Mouse (Mus musculus) hindbrain, embryonic 14.5 days (tissue): ENCODE results near the gene Tmsb15b2. TPM values are rescaled to one million over a fixed set of nuclear protein-coding genes. Genes with fewer than 3 reads are reported as not detected.
A peak's percentile ranks its signal among the peaks of the same experiment; 100 is the strongest.
"Not testable (repeated sequence)": the region's sequence is repeated elsewhere in the genome, so short reads cannot be mapped to it uniquely, and the experiment has no call there.

Source experiments
- ATAC-seq: fragments of 200-750 bp; cut with Nextera tagmentation; 2 replicates; pipeline ENCODE4 v1.8.0; 2017; ENCODE audit warnings: moderate number of reproducible peaks, mild to moderate bottlenecking, moderate TSS enrichment, moderate library complexity; ENCODE audit not compliant: low FRiP score
- DNase-seq: peaks from one replicate; pipeline ENCODE4 v3.0.0-alpha.2; 2015; ENCODE audit warnings: low spot score
- H3K27ac ChIP-seq: fragments of 300-500 bp; sonication (generic); 2 replicates; pipeline ENCODE4 v1.5.1; 2014; ENCODE audit warnings: mild to moderate bottlenecking, moderate library complexity
- H3K27me3 ChIP-seq: fragments of 300-500 bp; sonication (generic); 2 replicates; pipeline ENCODE4 v1.6.1; 2014; ENCODE audit warnings: mild to moderate bottlenecking, low read length, mixed read lengths; ENCODE audit not compliant: control insufficient read depth, insufficient read depth
- H3K36me3 ChIP-seq: fragments of 300-500 bp; sonication (generic); replicated peaks from 2 replicates; pipeline ENCODE4 v1.6.1; 2014; ENCODE audit not compliant: control insufficient read depth, insufficient read depth
- H3K4me1 ChIP-seq: fragments of 300-500 bp; sonication (generic); replicated peaks from 2 replicates; pipeline ENCODE4 v1.6.1; 2014; ENCODE audit warnings: antibody characterized with exemption, low read length, mixed read lengths; ENCODE audit not compliant: control insufficient read depth, insufficient read depth
- H3K4me2 ChIP-seq: fragments of 300-500 bp; sonication (generic); replicated peaks from 2 replicates; pipeline ENCODE4 v1.6.1; 2014; ENCODE audit warnings: mild to moderate bottlenecking, moderate library complexity
- H3K4me3 ChIP-seq: fragments of 300-500 bp; sonication (generic); replicated peaks from 2 replicates; pipeline ENCODE4 v1.5.1; 2014; ENCODE audit warnings: mild to moderate bottlenecking, low read length
- H3K9ac ChIP-seq: fragments of 300-500 bp; sonication (generic); 2 replicates; pipeline ENCODE4 v1.6.1; 2014
- H3K9me3 ChIP-seq: fragments of 300-500 bp; sonication (generic); 2 replicates; pipeline ENCODE4 v1.6.1; 2016; ENCODE audit warnings: low read length; ENCODE audit not compliant: control insufficient read depth
- WGBS: fragments of 180-500 bp; shearing (Covaris S2); extraction: QIAGEN DNeasy Blood & Tissue Kit; methylation state at CpG from one replicate; pipeline ENCODE4 v1.1.7; 2014; 5-methylcytosine and 5-hydroxymethylcytosine counted together
- polyA plus RNA-seq: library from polyadenylated mRNA; unstranded; fragments of >200 nt; fragmentation: Nextera tagmentation; extraction: Ambion mirVana; gene quantifications from 2 replicates; pipeline ENCODE4 v1.2.1, GENCODE M21; 2014

The Tmsb15b2 gene
- polyA plus RNA-seq = 75.3 and 102 TPM in 2 replicates

DNA sequence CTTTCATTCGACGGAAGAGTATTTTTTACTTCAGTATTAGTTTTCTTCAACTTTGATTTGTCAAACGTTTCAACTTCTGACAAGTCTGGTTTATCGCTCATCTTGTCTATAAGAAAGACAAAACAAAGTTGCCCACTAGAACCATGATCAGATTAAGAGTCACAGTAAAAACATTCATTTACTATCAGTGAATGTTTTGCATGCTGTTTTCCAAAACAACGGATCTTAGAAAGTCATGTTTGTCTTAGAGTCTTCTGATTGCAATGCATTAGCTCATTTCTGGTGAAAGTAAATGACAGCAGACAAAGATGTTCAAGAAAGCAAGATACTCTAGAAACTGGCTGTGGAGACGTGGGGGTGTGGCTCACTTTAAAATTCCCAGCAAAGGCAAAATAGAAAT lies at the start of gene Tmsb15b2:
TSS of gene Tmsb15b2 (minus strand) at position 101 of the 400 bp plus-strand sequence.
- WGBS = 87% methylated on average over 6 of the region's 6 CpGs

DNA sequence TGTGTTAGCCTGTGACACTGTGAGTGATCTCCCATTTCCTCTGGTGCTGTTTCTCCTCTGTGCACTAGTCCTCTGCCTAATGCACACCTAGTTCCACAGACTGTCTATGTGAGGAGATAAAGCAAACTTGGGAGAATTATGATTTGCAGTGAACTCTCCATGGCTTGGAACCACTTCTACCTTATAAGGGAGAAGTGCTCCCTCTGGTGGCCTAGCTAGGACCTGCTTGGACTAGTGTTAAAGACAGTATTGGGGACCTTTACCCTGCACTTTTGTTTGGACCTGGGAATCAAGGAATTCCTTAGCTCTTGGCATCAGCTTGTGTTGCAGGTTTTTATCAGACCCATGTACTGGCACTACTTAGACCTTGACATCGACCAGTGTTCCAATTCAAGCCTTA lies 44.0 kb upstream of the Tmsb15b2 start:
- no peak for ATAC-seq

More for the DNA sequence above, at the start of gene Tmsb15b2:
- not testable (repeated sequence) for H3K4me1 ChIP-seq, DNase-seq, H3K9me3 ChIP-seq, H3K27me3 ChIP-seq, H3K36me3 ChIP-seq, ATAC-seq, H3K27ac ChIP-seq
- peak within 1 kb of the TSS; percentile 56 for H3K4me2 ChIP-seq
- peak within 1 kb of the TSS; percentile 53 for H3K9ac ChIP-seq
- peak within 1 kb of the TSS; percentile 41 for H3K4me3 ChIP-seq

DNA sequence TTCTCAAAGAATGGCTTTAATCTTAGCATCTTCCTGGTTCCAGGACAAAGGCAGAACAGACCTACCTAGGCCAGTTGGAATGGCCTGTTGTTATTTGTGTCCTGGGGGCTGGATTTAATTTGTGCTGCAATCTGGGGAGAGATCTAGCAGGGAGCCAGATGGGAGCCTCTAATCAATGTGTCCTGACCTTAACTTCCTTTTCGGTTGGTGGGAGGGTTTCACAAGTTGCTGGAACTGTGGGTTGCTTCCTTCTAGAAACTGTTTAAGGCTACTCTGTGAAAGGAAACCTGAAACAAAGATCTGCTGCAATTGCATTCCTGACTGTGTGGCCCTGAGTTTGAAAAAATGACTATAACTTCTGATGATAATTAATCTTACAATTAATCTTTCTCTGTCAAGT lies 42.4 kb upstream of the Tmsb15b2 start:
- H3K9me3 ChIP-seq = no peaks in the 10 kb centered on the region
- no peaks in the 10 kb centered on the region for H3K36me3 ChIP-seq
- ATAC-seq (no peak), DNase-seq (no peak)
- H3K4me1 ChIP-seq = no peaks in the 10 kb centered on the region
- no peak overlapping the region for H3K27ac ChIP-seq
- no peak overlapping the region for H3K4me3 ChIP-seq
- no peak overlapping the region for H3K4me2 ChIP-seq
- 81% methylated on average over 1 of the region's 1 CpGs for WGBS
- H3K9ac ChIP-seq = no peak overlapping the region
- H3K27me3 ChIP-seq = no peaks in the 10 kb centered on the region

More for the DNA sequence above, 44.0 kb upstream of the Tmsb15b2 start:
- DNase-seq = peak; percentile 78
- Histone ChIP-seq H3K4me3 (no peak overlapping the region), H3K4me1 (no peaks in the 10 kb centered on the region), H3K27ac (no peak overlapping the region), H3K27me3 (no peaks in the 10 kb centered on the region), H3K4me2 (no peak overlapping the region), H3K36me3 (peaks cover 6% of the 10 kb centered on the region; the same call in 1 of the 2 replicates), H3K9me3 (no peaks in the 10 kb centered on the region), H3K9ac (no peak overlapping the region)
- WGBS = 33% methylated on average over 1 of the region's 1 CpGs

DNA sequence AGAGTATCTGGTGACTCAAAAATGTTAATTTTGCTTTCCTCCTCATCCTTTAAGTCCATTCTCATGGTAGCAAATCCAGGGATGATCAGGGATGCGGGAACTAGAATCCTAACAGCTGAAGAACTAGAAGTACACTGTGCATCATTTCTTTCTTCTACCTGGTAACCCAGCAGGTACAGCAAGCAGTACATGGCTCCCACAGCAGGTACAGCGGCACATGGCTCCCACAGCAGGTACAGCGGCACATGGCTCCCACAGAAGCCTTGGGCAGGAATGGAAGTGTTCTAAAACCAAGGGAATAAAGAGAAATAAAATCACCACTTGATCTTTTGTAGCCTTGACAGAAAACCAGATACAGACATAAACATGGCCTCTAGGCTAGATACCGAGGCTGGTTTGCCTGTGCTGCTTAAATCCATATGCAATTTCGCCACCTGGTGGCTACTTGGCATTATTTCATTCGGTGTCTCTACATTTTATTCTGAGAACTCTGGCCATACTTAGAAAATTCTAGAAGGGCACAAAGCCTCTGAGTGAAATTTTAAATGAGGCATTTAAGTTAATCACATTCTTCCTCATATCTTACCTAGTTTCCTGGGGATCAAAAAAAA lies 39.9 kb upstream of the Tmsb15b2 start:
- H3K27ac ChIP-seq = no peak overlapping the region
- no peak overlapping the region for H3K4me3 ChIP-seq
- H3K9me3 ChIP-seq = no peaks in the 10 kb centered on the region
- H3K27me3 ChIP-seq = no peaks in the 10 kb centered on the region
- H3K9ac ChIP-seq = no peak overlapping the region
- 53% methylated on average over 6 of the region's 6 CpGs for WGBS
- DNase-seq = peak; percentile 83
- ATAC-seq = peak; percentile 75
- peaks cover 4% of the 10 kb centered on the region; the same call in 1 of the 2 replicates for H3K36me3 ChIP-seq
- no peak overlapping the region for H3K4me2 ChIP-seq
- H3K4me1 ChIP-seq = no peaks in the 10 kb centered on the region

DNA sequence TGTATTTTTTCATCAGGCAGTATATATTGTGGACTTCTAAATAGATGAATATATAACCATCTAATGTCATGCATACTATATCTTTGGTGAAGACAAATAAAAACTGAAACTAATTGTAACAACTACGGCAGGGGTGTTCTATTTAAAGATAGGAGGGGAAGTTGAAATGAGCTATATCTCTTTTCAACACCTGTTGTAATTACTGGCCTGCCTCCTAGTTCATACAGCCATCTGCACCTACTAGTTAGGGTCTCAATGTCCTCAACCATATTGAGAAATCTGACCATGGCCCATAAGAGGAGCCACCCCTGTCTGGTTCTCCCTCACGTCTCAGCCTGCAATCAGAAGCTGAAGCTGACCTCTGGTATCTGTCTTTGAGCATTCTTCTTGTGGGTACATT lies 21.0 kb upstream of the Tmsb15b2 start:
- no peak overlapping the region for H3K4me3 ChIP-seq
- no peak overlapping the region for H3K4me2 ChIP-seq
- H3K27ac ChIP-seq = no peak overlapping the region
- no peaks in the 10 kb centered on the region; the same call in 1 of the 2 replicates for H3K36me3 ChIP-seq
- peaks cover 14% of the 10 kb centered on the region for H3K4me1 ChIP-seq
- no peaks in the 10 kb centered on the region; the same call in 1 of the 2 replicates for H3K27me3 ChIP-seq
- DNase-seq (no peak), ATAC-seq (no peak)
- 87% methylated on average over 2 of the region's 2 CpGs for whole genome bisulfite sequencing
- H3K9me3 ChIP-seq = no peaks in the 10 kb centered on the region
- H3K9ac ChIP-seq = no peak overlapping the region

DNA sequence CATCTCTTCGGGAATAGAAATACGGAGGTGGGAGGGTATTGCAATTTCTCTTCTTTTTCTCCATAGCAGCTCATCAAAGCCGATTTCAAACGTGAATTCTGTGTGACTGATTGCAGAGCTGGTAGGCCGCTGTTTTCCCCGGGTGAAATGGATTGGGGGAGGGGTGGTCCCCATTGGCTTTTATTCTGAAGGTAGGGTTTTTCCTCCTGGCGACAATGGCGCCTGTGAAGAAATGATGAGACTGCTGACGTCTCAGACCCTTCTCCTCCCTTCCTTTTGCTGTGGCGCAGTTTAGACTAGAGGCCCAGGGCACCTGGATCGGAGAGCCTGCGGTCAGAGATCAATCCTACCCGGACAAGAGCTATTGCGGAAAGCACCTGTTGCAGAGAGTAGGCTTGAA lies 18.3 kb upstream of the Tmsb15b2 start:
- WGBS = 29% methylated on average over 12 of the region's 14 CpGs
- H3K27me3 ChIP-seq = no peaks in the 10 kb centered on the region; the same call in 1 of the 2 replicates

DNA sequence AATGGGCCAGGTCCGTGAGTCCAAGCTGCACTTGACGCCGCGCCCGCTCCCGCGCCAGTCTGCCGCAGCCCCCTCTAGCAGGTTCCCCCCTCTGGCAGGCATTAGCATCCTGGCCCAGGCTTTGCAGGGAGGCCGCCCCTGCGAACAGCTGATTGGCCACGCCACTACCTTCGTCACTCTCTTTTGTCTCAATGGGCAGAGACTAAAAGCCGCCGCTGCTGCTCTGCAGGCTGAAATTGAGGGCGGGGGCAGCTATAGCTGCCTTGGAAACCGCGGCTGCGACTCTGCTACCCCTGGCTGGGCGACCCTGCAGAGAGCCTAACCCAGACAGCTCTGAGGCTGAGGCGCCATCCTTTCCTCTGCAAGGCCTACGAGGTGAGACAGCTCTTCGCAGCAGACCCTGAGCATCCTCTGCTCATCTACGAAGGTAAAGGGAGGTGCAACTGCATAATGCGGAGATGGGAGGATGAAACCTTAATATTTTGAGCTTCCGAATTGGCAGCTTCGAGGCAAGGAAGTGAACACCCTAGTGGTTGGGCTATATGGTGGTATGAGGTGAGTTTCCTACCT lies 17.8 kb upstream of the Tmsb15b2 start, which contains the start of gene Zcchc18:
TSS of gene Zcchc18 (plus strand) at position 178 of the 570 bp plus-strand sequence.
- WGBS = 18% methylated on average over 26 of the region's 26 CpGs

More for the DNA sequence above, 18.3 kb upstream of the Tmsb15b2 start:
- H3K27ac ChIP-seq = peak overlapping the region; percentile 94
- peak overlapping the region; percentile 64 for H3K4me2 ChIP-seq
- H3K4me1 ChIP-seq = peaks cover 14% of the 10 kb centered on the region
- no peak for ATAC-seq
- no peaks in the 10 kb centered on the region; the same call in 1 of the 2 replicates for H3K36me3 ChIP-seq
- no peak for DNase-seq
- H3K9ac ChIP-seq = peak overlapping the region; percentile 76
- no peaks in the 10 kb centered on the region for H3K9me3 ChIP-seq
- peak overlapping the region; percentile 52 for H3K4me3 ChIP-seq

DNA sequence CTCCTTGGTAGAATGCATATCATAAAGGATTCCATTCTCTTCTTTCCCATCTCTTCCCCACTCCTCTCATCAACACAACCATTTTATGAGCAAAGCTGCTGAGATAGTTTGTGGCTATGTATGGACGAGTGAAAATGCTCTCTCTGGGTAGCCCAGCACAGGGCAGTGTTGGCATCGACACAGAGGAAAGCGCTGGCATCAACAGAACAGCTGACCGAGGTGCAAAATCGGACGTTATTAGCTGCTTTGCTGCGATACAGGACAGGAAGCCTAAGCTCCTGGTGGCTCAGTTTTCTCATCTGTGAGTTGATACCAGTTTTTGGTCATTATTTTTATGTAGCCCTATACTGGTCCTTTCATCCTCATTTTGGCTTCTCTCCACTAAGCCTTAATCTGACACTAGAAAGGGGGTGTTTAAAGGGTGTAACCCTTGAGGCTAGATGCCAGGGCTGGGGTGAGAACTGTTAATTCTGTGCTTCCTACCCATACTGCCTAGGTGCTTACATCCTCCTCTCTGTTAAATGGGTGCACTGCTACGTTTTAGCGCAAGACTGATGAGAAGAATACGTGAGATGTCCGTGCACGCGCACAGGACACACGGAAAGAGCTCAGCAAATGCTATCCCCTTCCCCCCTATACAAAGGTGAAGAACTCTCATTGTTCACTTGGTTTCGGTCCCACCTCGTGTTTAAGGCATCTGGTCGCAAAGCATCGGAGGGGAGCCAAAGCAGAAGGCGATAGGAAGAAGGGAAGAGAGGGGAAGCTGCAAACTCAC lies 17.1 kb upstream of the Tmsb15b2 start:
- Histone ChIP-seq H3K36me3 (no peaks in the 10 kb centered on the region; the same call in 1 of the 2 replicates), H3K9me3 (no peaks in the 10 kb centered on the region), H3K9ac (peak overlapping the region; percentile 76), H3K27ac (peak overlapping the region; percentile 94), H3K27me3 (no peaks in the 10 kb centered on the region; the same call in 1 of the 2 replicates), H3K4me2 (peak overlapping the region; percentile 64), H3K4me1 (peaks cover 14% of the 10 kb centered on the region), H3K4me3 (peak overlapping the region; percentile 52)
- ATAC-seq (peak; percentile 58), DNase-seq (no peak)
- 19% methylated on average over 19 of the region's 19 CpGs for WGBS

More for the DNA sequence above, 17.8 kb upstream of the Tmsb15b2 start, which contains the start of gene Zcchc18:
- Histone ChIP-seq H3K27me3 (no peaks in the 10 kb centered on the region; the same call in 1 of the 2 replicates), H3K4me1 (peaks cover 14% of the 10 kb centered on the region), H3K4me2 (peak within 1 kb of the TSS; percentile 64), H3K9me3 (no peaks in the 10 kb centered on the region), H3K4me3 (peak within 1 kb of the TSS; percentile 52), H3K9ac (peak within 1 kb of the TSS; percentile 76), H3K27ac (peak within 1 kb of the TSS; percentile 94), H3K36me3 (no peaks in the 10 kb centered on the region; the same call in 1 of the 2 replicates)
- DNase-seq (peak; percentile 77), ATAC-seq (peak; percentile 98)

DNA sequence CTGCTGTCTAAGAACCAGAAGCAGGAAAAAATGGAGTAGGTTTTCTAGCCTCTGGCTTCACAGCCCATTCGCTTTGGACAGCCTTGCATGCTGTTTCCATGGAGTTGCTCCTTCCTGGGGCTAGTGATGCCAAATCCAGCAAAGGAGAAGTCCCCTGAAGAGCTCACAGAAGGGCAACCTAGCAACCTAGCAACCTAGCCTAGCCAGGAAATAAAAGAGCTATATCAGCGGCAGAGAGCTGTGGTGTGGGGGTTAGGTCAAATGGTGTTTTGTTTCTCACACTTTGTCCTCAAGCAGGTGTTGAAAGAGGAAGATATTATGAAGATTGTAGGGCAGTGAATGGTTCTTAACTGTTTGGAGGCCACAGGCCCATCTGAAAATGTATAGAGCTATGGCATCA lies 16.0 kb upstream of the Tmsb15b2 start:
- ATAC-seq (no peak), DNase-seq (no peak)
- Histone ChIP-seq H3K27me3 (no peaks in the 10 kb centered on the region; the same call in 1 of the 2 replicates), H3K27ac (no peak overlapping the region), H3K9me3 (no peaks in the 10 kb centered on the region), H3K9ac (no peak overlapping the region), H3K4me2 (peak overlapping the region; percentile 64), H3K4me3 (no peak overlapping the region), H3K4me1 (peaks cover 14% of the 10 kb centered on the region), H3K36me3 (no peaks in the 10 kb centered on the region; the same call in 1 of the 2 replicates)
- 49% methylated on average over 2 of the region's 2 CpGs for WGBS
